ENCODE assay signal across 25 mouse cellular contexts in genomic region chr5:103119618-103120017, GRCm38 (mm10).
"Had no signal": no experiment of that assay in that cellular context is flagged by ENCODE, and none has a peak within 500 bp of the region (broad histone marks: within the 10 kb centered on the region; RNA-seq: fewer than 3 reads in every experiment).

No protein-coding gene starts in this region.

- ATAC-seq: hindbrain, postnatal 0 days; intestine, embryonic 16.5 days had no signal

- H3K36me3 ChIP-seq: heart, embryonic 13.5 days; heart, embryonic 15.5 days; hindbrain, embryonic 13.5 days; hindbrain, embryonic 15.5 days; kidney, embryonic 15.5 days; limb, embryonic 12.5 days had no signal

- H3K27ac ChIP-seq: heart, adult 2 months; heart, embryonic 13.5 days; heart, embryonic 15.5 days; hindbrain, embryonic 13.5 days; hindbrain, embryonic 15.5 days; hindbrain, postnatal 0 days; kidney, embryonic 15.5 days; kidney, postnatal 0 days; limb, embryonic 12.5 days had no signal

- H3K4me2 ChIP-seq: heart, embryonic 11.5 days; heart, embryonic 13.5 days; heart, embryonic 15.5 days; hindbrain, embryonic 13.5 days; hindbrain, embryonic 15.5 days; kidney, embryonic 15.5 days; limb, embryonic 12.5 days; liver, embryonic 11.5 days had no signal

- DNase-seq: gastrocnemius, postnatal 14 days; gastrocnemius, postnatal 36 days; heart, adult 2 months; heart, postnatal 14 days; heart, postnatal 36 days; kidney, adult 11 months; kidney, adult 2 months; kidney, adult 9 months; kidney, postnatal 14 days; kidney, postnatal 36 days; layer of hippocampus, adult 9-11 months; layer of hippocampus, postnatal 36 days; left cerebral cortex, postnatal 4 days; liver had no signal

- H3K4me3 ChIP-seq: heart, adult 2 months; heart, embryonic 13.5 days; heart, embryonic 15.5 days; hindbrain, embryonic 13.5 days; hindbrain, embryonic 15.5 days; kidney, embryonic 15.5 days; limb, embryonic 12.5 days had no signal

- H3K9ac ChIP-seq: heart, embryonic 13.5 days; heart, embryonic 15.5 days; hindbrain, embryonic 13.5 days; hindbrain, embryonic 15.5 days; kidney, embryonic 15.5 days; limb, embryonic 12.5 days had no signal

- H3K27me3 ChIP-seq: heart, embryonic 13.5 days; heart, embryonic 15.5 days; hindbrain, embryonic 13.5 days; hindbrain, embryonic 15.5 days; kidney, embryonic 15.5 days; limb, embryonic 12.5 days had no signal

- H3K4me1 ChIP-seq: heart, embryonic 13.5 days; heart, embryonic 15.5 days; hindbrain, embryonic 13.5 days; hindbrain, embryonic 15.5 days; kidney, embryonic 15.5 days; limb, embryonic 12.5 days had no signal

- H3K9me3 ChIP-seq: heart, embryonic 13.5 days; heart, embryonic 15.5 days; hindbrain, embryonic 13.5 days; hindbrain, embryonic 15.5 days; kidney, embryonic 15.5 days; limb, embryonic 12.5 days had no signal
